Mouse (Mus musculus) limb, embryonic 14.5 days (tissue): Measurements from ENCODE around the gene Banf2. TPM values are rescaled to one million over a fixed set of nuclear protein-coding genes. Genes with fewer than 3 reads are reported as not detected.

Source experiments
- ATAC-seq: fragments of 200-750 bp; cut with Nextera tagmentation; 2 replicates; pipeline ENCODE4 v1.8.0; 2017; ENCODE audit warnings: low read depth, moderate number of reproducible peaks, moderate TSS enrichment; ENCODE audit not compliant: low FRiP score
- DNase-seq: peaks from one replicate; pipeline ENCODE4 v3.0.0-alpha.2; 2015; ENCODE audit warnings: low spot score
- H3K27ac ChIP-seq: fragments of 300-500 bp; sonication (generic); replicated peaks from 2 replicates; pipeline ENCODE4 v1.5.1; 2014; ENCODE audit warnings: low read depth, mild to moderate bottlenecking, low read length, moderate library complexity, mixed read lengths
- H3K27me3 ChIP-seq: fragments of 300-500 bp; sonication (generic); 2 replicates; pipeline ENCODE4 v1.6.1; 2014; ENCODE audit warnings: low read length, mixed read lengths; ENCODE audit not compliant: control insufficient read depth, insufficient read depth
- H3K36me3 ChIP-seq: fragments of 300-500 bp; sonication (generic); 2 replicates; pipeline ENCODE4 v1.6.1; 2014; ENCODE audit warnings: mild to moderate bottlenecking, low read length, moderate library complexity, mixed read lengths; ENCODE audit not compliant: control insufficient read depth, insufficient read depth
- H3K4me1 ChIP-seq: fragments of 300-500 bp; sonication (generic); 2 replicates; pipeline ENCODE4 v1.6.1; 2014; ENCODE audit warnings: antibody characterized with exemption, low read length, mixed read lengths; ENCODE audit not compliant: control insufficient read depth, insufficient read depth
- H3K4me2 ChIP-seq: fragments of 300-500 bp; sonication (generic); replicated peaks from 2 replicates; pipeline ENCODE4 v1.6.1; 2014; ENCODE audit warnings: low read depth, mild to moderate bottlenecking, low read length, moderate library complexity; ENCODE audit not compliant: severe bottlenecking
- H3K4me3 ChIP-seq: fragments of 300-500 bp; sonication (generic); replicated peaks from 2 replicates; pipeline ENCODE4 v1.5.1; 2014; ENCODE audit warnings: low read length
- H3K9ac ChIP-seq: fragments of 300-500 bp; sonication (generic); 2 replicates; pipeline ENCODE4 v1.6.1; 2014; ENCODE audit warnings: mild to moderate bottlenecking, low read depth, low read length, moderate library complexity; ENCODE audit not compliant: severe bottlenecking
- H3K9me3 ChIP-seq: fragments of 300-500 bp; sonication (generic); 2 replicates; pipeline ENCODE4 v1.6.1; 2016; ENCODE audit warnings: low read length; ENCODE audit not compliant: control insufficient read depth
- POLR2A ChIP-seq: fragments of 200-500 bp; IDR thresholded peaks from 2 replicates; pipeline ENCODE4 v1.8.0; 2012; ENCODE audit warnings: inconsistent platforms, mild to moderate bottlenecking, moderate library complexity, borderline replicate concordance; ENCODE audit not compliant: insufficient read depth, insufficient read length; ENCODE audit errors: extremely low read depth
- WGBS: fragments of 180-500 bp; shearing (Covaris S2); extraction: QIAGEN DNeasy Blood & Tissue Kit; methylation state at CpG from one replicate; pipeline ENCODE4 v1.1.7; 2014; 5-methylcytosine and 5-hydroxymethylcytosine counted together
- polyA plus RNA-seq, 2 experiments: library from polyadenylated mRNA; depleted of rRNA in 1 of 2; stranded (reverse) in 1 of 2; unstranded in 1 of 2; fragments of >200 nt; fragmentation: Nextera tagmentation in 1 of 2; extraction: Ambion mirVana in 1 of 2; gene quantifications; 2 replicates each; pipeline versions ENCODE4 v1.2.1 to v1.2.3; 2012 to 2014

The Banf2 gene
- polyA plus RNA-seq (2012; rRNA removed) (not detected in 2 replicates), polyA plus RNA-seq (2014; fragmentation: Nextera tagmentation; extraction: Ambion mirVana) (not detected in 2 replicates)

DNA sequence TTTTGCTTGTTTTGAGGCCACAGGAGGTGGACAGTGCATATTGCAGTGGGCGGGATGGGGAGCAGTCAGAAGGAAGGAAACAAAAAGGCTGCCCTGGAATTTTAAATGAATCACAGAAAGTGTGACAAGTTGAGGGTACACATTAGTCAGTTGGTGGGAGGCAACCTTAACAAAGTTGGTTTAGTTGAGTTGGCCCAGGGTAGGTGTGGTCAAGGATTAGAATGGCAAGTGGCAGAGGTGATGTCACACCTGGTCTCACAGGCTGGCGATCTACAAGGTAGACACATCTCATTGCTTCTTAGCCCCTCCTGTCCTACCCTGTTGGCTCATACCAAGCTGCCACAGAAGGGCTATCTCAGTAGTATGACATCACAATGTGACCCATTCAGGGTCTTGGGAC lies at the start of gene Banf2:
Banf2 (plus strand) TSS at position 396 of the 400 bp plus-strand sequence.
- ATAC-seq (no peak), DNase-seq (no peak)
- 78% methylated on average over 2 of the region's 2 CpGs for WGBS
- H3K36me3 ChIP-seq: no peaks in the 10 kb centered on the region
- H3K9me3 ChIP-seq: no peaks in the 10 kb centered on the region
- no peaks in the 10 kb centered on the region for H3K4me1 ChIP-seq
- H3K27ac ChIP-seq: no peak within 1 kb of the TSS
- TF ChIP-seq POLR2A: no peak
- H3K9ac ChIP-seq: no peak within 1 kb of the TSS
- H3K27me3 ChIP-seq: no peaks in the 10 kb centered on the region
- no peak within 1 kb of the TSS for H3K4me2 ChIP-seq
- H3K4me3 ChIP-seq: no peak within 1 kb of the TSS

DNA sequence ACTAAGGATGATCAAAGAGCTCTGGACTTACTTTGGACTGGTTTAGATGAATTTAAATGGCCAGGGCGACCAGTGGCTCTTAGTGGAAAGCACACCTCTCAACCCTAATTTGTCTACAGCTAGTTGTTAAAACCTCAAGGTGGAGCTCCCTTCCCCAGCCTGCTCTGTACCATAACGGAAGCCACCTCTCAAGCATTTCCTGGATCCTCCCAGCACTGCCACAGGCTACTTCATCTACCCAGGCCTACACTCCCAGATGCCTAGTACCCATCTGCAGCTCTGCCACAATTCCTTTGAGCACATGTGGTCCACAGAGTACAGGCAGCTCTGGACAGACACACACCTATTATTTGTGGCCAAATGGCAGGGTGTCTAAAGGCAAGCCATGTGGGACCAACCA lies 49.4 kb upstream of the Banf2 start:
- Histone ChIP-seq H3K4me2 (no peak overlapping the region), H3K27me3 (no peaks in the 10 kb centered on the region), H3K27ac (no peak overlapping the region), H3K9me3 (no peaks in the 10 kb centered on the region), H3K4me1 (no peaks in the 10 kb centered on the region), H3K9ac (no peak overlapping the region), H3K4me3 (no peak overlapping the region), H3K36me3 (peaks cover 81% of the 10 kb centered on the region)
- 49% methylated on average over 2 of the region's 2 CpGs for WGBS
- TF ChIP-seq POLR2A: no peak
- ATAC-seq: no peak
- DNase-seq: no peak

DNA sequence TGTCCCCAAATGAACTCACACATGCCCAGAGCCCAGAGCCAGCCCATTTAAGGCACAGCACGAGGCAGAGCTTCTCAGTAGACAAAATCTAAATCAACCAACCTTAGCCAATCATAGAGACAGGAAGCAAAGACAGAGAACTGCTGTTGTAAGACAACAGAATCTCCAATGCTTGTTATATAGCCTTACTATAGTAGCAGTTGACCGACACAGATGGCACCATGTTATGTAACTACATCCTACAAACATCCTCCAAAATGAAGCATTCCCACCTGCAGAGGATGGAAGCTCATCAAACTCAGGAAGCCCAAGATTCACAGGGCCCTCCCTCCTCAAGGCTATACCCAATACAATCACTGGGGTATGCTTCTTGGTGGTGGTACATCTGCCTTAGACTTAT lies 45.4 kb upstream of the Banf2 start:
- Histone ChIP-seq H3K27me3 (no peaks in the 10 kb centered on the region), H3K4me3 (no peak overlapping the region), H3K4me1 (no peaks in the 10 kb centered on the region), H3K9ac (no peak overlapping the region), H3K9me3 (no peaks in the 10 kb centered on the region), H3K36me3 (peaks cover 66% of the 10 kb centered on the region), H3K27ac (no peak overlapping the region; the same call in 1 of the 2 replicates), H3K4me2 (no peak overlapping the region)
- no peak for TF ChIP-seq POLR2A
- 82% methylated on average over 2 of the region's 2 CpGs for WGBS
- ATAC-seq (no peak), DNase-seq (no peak)

DNA sequence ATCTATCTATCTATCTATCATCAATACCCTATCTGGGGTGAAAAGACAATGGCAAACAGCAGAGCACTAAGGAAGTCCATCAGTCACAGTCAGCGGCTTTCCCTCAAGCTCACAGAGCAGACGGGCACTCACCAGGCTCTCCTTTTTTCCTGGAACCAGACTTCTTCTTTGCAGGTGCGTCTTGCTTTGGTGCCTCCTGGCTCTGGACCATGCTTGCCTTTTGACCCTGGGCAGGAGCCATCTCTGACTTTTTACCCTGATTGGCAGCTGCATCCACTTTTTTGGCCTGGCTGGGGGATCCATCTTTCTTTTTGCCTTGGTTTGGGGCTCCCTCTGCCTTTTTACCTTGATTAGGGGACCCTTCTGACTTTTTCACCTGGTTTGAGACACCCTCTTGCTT lies 44.8 kb upstream of the Banf2 start:
- TF ChIP-seq POLR2A: no peak
- no peaks in the 10 kb centered on the region for H3K9me3 ChIP-seq
- peaks cover 60% of the 10 kb centered on the region for H3K36me3 ChIP-seq
- H3K4me3 ChIP-seq: no peak overlapping the region
- H3K4me1 ChIP-seq: no peaks in the 10 kb centered on the region
- no peak overlapping the region for H3K4me2 ChIP-seq
- ATAC-seq (no peak), DNase-seq (no peak)
- H3K27me3 ChIP-seq: no peaks in the 10 kb centered on the region
- WGBS: 88% methylated on average over 3 of the region's 3 CpGs
- H3K9ac ChIP-seq: no peak overlapping the region
- no peak overlapping the region for H3K27ac ChIP-seq

DNA sequence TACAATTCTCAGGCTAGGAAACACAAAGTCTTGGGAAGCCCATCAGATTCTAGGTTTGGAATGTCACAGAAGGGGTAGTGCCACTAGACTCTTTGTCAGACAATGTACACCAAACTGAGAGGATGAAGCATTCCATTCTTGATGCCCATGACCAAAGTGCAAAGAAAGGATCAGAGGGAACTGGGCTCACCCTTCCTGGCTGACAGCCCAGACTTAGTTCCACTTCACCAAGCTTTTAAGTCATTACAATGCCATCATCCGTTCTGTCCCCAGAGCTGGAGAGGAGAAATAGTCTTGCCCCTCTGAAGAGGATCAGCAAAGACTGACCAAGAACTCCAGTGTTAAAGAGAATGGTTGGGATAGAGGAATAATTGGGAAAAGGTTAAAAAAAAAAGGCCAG lies 41.9 kb upstream of the Banf2 start:
- no peak overlapping the region for H3K4me2 ChIP-seq
- H3K27ac ChIP-seq: no peak overlapping the region
- 66% methylated on average over 1 of the region's 1 CpGs for WGBS
- DNase-seq: no peak
- no peak for TF ChIP-seq POLR2A
- H3K9ac ChIP-seq: no peak overlapping the region
- H3K4me1 ChIP-seq: peaks cover 3% of the 10 kb centered on the region; the same call in 1 of the 2 replicates
- no peaks in the 10 kb centered on the region for H3K9me3 ChIP-seq
- no peak overlapping the region for H3K4me3 ChIP-seq
- no peak for ATAC-seq
- peaks cover 38% of the 10 kb centered on the region for H3K36me3 ChIP-seq
- no peaks in the 10 kb centered on the region for H3K27me3 ChIP-seq

DNA sequence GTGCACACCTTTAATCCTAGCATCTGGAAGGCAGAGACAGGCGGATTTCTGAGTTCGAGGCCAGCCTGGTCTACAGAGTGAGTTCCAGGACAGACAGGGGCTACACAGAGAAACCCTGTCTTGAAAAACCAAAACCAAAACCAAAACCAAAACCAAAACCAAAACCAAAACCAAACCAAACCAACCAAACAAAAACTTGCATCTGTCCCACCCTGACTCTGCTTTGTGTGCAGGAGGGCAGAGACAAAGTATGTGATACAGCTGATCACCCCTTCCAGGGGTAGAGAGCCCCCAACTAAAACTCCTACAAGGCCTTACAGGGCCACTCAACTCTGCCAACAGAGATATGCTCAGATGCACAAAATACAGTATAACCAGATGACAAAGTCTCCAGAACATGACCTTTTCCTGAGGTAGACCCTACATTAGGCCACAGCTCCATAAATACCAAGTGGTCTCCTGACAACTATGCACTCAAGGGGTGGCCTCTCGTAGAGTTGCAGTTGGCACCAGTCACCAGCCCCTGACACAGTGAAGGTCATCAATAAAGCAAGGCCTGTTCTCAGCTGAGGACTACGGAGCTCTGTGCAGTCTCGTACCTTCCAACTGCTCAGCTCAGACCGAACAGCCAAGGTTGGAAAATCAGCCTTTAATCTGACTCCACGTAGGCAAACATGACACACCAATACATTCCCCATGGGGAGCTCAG lies 40.7 kb upstream of the Banf2 start:
- TF ChIP-seq POLR2A: no peak

More for the DNA sequence above, 40.7 kb upstream of the Banf2 start:
- DNase-seq (no peak), ATAC-seq (no peak)
- Histone ChIP-seq H3K4me2 (no peak overlapping the region), H3K27me3 (no peaks in the 10 kb centered on the region), H3K9ac (no peak overlapping the region), H3K27ac (no peak overlapping the region), H3K4me1 (peaks cover 3% of the 10 kb centered on the region; the same call in 1 of the 2 replicates), H3K36me3 (peaks cover 30% of the 10 kb centered on the region), H3K9me3 (no peaks in the 10 kb centered on the region), H3K4me3 (no peak overlapping the region)
- 83% methylated on average over 7 of the region's 7 CpGs for WGBS
